Mouse (Mus musculus) stomach, embryonic 14.5 days (tissue): ENCODE results near the gene Ppia. TPM values are rescaled to one million over a fixed set of nuclear protein-coding genes. Genes with fewer than 3 reads are reported as not detected.
"Not testable (repeated sequence)": the region's sequence is repeated elsewhere in the genome, so short reads cannot be mapped to it uniquely, and the experiment has no call there.

Source experiments
- ATAC-seq: fragments of 200-750 bp; cut with Nextera tagmentation; 2 replicates; pipeline ENCODE4 v1.8.0; 2017; ENCODE audit warnings: low read depth, moderate TSS enrichment; ENCODE audit not compliant: insufficient number of reproducible peaks, insufficient read depth, low FRiP score
- H3K27ac ChIP-seq: fragments of 300-500 bp; sonication (generic); 2 replicates; pipeline ENCODE4 v1.5.1; 2014; ENCODE audit warnings: mild to moderate bottlenecking, low read length, moderate library complexity, mixed read lengths
- H3K27me3 ChIP-seq: fragments of 300-500 bp; sonication (generic); 2 replicates; pipeline ENCODE4 v1.6.1; 2014; ENCODE audit warnings: low read length, control low read depth, mixed read lengths; ENCODE audit not compliant: control insufficient read depth, insufficient read depth
- H3K36me3 ChIP-seq: fragments of 300-500 bp; sonication (generic); 2 replicates; pipeline ENCODE4 v1.6.1; 2014; ENCODE audit warnings: mild to moderate bottlenecking, control low read depth, low read length, moderate library complexity, mixed read lengths; ENCODE audit not compliant: control insufficient read depth, insufficient read depth
- H3K4me1 ChIP-seq: fragments of 300-500 bp; sonication (generic); 2 replicates; pipeline ENCODE4 v1.6.1; 2014; ENCODE audit warnings: low read length, control low read depth, mixed read lengths; ENCODE audit not compliant: control insufficient read depth, insufficient read depth
- H3K4me2 ChIP-seq: fragments of 300-500 bp; sonication (generic); replicated peaks from 2 replicates; pipeline ENCODE4 v1.6.1; 2014; ENCODE audit warnings: low read depth, low read length, control low read depth
- H3K4me3 ChIP-seq: fragments of 300-500 bp; sonication (generic); 2 replicates; pipeline ENCODE4 v1.5.1; 2014; ENCODE audit warnings: low read depth, low read length, control low read depth
- H3K9ac ChIP-seq: fragments of 300-500 bp; sonication (generic); replicated peaks from 2 replicates; pipeline ENCODE4 v1.6.1; 2014; ENCODE audit warnings: low read depth, mild to moderate bottlenecking, control low read depth, low read length, moderate library complexity, mixed read lengths
- H3K9me3 ChIP-seq: fragments of 300-500 bp; sonication (generic); 2 replicates; pipeline ENCODE4 v1.6.1; 2016; ENCODE audit warnings: low read depth, low read length, control low read depth; ENCODE audit not compliant: control insufficient read depth
- WGBS: fragments of 180-500 bp; shearing (Covaris S2); extraction: QIAGEN DNeasy Blood & Tissue Kit; methylation state at CpG from one replicate; pipeline ENCODE4 v1.1.7; 2014; 5-methylcytosine and 5-hydroxymethylcytosine counted together
- polyA plus RNA-seq: library from polyadenylated mRNA; unstranded; fragments of >200 nt; fragmentation: Nextera tagmentation; extraction: Ambion mirVana; gene quantifications from 2 replicates; pipeline ENCODE4 v1.2.1, GENCODE M21; 2014

Ppia gene
- 5,529 and 5,614 TPM in 2 replicates for polyA plus RNA-seq

- ATAC-seq, result peak; percentile 43
- no peaks in the 10 kb centered on the region for H3K9me3 ChIP-seq
- 6% methylated on average over 21 of the region's 21 CpGs for WGBS
- H3K27ac ChIP-seq, result peak within 1 kb of the TSS; percentile 98
- peak within 1 kb of the TSS; percentile 79 for H3K4me3 ChIP-seq
- peak within 1 kb of the TSS; percentile 99 for H3K4me2 ChIP-seq
- H3K9ac ChIP-seq, result peak within 1 kb of the TSS; percentile 90
- peaks cover 11% of the 10 kb centered on the region for H3K4me1 ChIP-seq
- H3K27me3 ChIP-seq, result no peaks in the 10 kb centered on the region
- peaks cover 23% of the 10 kb centered on the region for H3K36me3 ChIP-seq
These were observed at the start of gene Ppia for GRCm38 (mm10) chr11:6414751-6415550. Ppia (plus strand) TSS chr11:6415443.

- Histone ChIP-seq H3K27me3 (no peaks in the 10 kb centered on the region), H3K36me3 (no peaks in the 10 kb centered on the region), H3K4me3 (no peak overlapping the region), H3K9ac (no peak overlapping the region), H3K27ac (no peak overlapping the region), H3K4me1 (peaks cover 7% of the 10 kb centered on the region; the same call in 1 of the 2 replicates), H3K4me2 (no peak overlapping the region), H3K9me3 (no peaks in the 10 kb centered on the region)
- ATAC-seq, result no peak
- WGBS, result 20% methylated on average over 11 of the region's 11 CpGs
These were observed 49.4 kb upstream of the Ppia start for GRCm38 (mm10) chr11:6365885-6366284.

- Histone ChIP-seq H3K36me3 (no peaks in the 10 kb centered on the region), H3K4me2 (no peak overlapping the region), H3K27me3 (no peaks in the 10 kb centered on the region), H3K4me1 (peaks cover 7% of the 10 kb centered on the region; the same call in 1 of the 2 replicates), H3K4me3 (no peak overlapping the region), H3K27ac (no peak overlapping the region), H3K9me3 (no peaks in the 10 kb centered on the region), H3K9ac (no peak overlapping the region)
- 60% methylated on average over 6 of the region's 6 CpGs for WGBS
- ATAC-seq, result no peak
These were observed 48.8 kb upstream of the Ppia start for GRCm38 (mm10) chr11:6366434-6366833.

GRCm38 (mm10) chr11:6367156-6367555 lies 48.1 kb upstream of the Ppia start:
- no peaks in the 10 kb centered on the region for H3K27me3 ChIP-seq
- H3K9me3 ChIP-seq, result no peaks in the 10 kb centered on the region
- H3K27ac ChIP-seq, result no peak overlapping the region
- peaks cover 7% of the 10 kb centered on the region; the same call in 1 of the 2 replicates for H3K4me1 ChIP-seq
- ATAC-seq, result no peak
- H3K36me3 ChIP-seq, result no peaks in the 10 kb centered on the region
- H3K9ac ChIP-seq, result no peak overlapping the region
- 45% methylated on average over 4 of the region's 4 CpGs for WGBS
- no peak overlapping the region for H3K4me3 ChIP-seq
- no peak overlapping the region for H3K4me2 ChIP-seq

GRCm38 (mm10) chr11:6367986-6368385 lies 47.3 kb upstream of the Ppia start:
- H3K27me3 ChIP-seq, H3K27ac ChIP-seq, ATAC-seq, H3K4me3 ChIP-seq, H3K4me1 ChIP-seq, H3K36me3 ChIP-seq, H3K9ac ChIP-seq, H3K9me3 ChIP-seq, H3K4me2 ChIP-seq: not testable (repeated sequence)
- WGBS, result 81% methylated on average over 5 of the region's 5 CpGs

- 83% methylated on average over 11 of the region's 11 CpGs for WGBS
- no peaks in the 10 kb centered on the region for H3K27me3 ChIP-seq
- no peaks in the 10 kb centered on the region for H3K36me3 ChIP-seq
- ATAC-seq, result no peak
- no peak overlapping the region for H3K4me3 ChIP-seq
- no peak overlapping the region for H3K4me2 ChIP-seq
- H3K4me1 ChIP-seq, result no peaks in the 10 kb centered on the region
- H3K27ac ChIP-seq, result no peak overlapping the region
- H3K9ac ChIP-seq, result no peak overlapping the region
- H3K9me3 ChIP-seq, result no peaks in the 10 kb centered on the region
These were observed 43.7 kb upstream of the Ppia start for GRCm38 (mm10) chr11:6371376-6372155.

- Histone ChIP-seq H3K9ac (no peak overlapping the region), H3K27me3 (no peaks in the 10 kb centered on the region), H3K36me3 (no peaks in the 10 kb centered on the region), H3K4me1 (no peaks in the 10 kb centered on the region), H3K4me2 (no peak overlapping the region), H3K4me3 (no peak overlapping the region), H3K9me3 (no peaks in the 10 kb centered on the region), H3K27ac (no peak overlapping the region)
- no peak for ATAC-seq
- 91% methylated on average over 9 of the region's 9 CpGs for WGBS
These were observed 42.5 kb upstream of the Ppia start for GRCm38 (mm10) chr11:6372784-6373183.

- H3K4me3 ChIP-seq, result no peak overlapping the region
- no peak overlapping the region for H3K4me2 ChIP-seq
- ATAC-seq, result no peak
- H3K27me3 ChIP-seq, result no peaks in the 10 kb centered on the region
- no peak overlapping the region for H3K27ac ChIP-seq
- no peaks in the 10 kb centered on the region for H3K9me3 ChIP-seq
- H3K9ac ChIP-seq, result no peak overlapping the region
- 84% methylated on average over 6 of the region's 6 CpGs for WGBS
- no peaks in the 10 kb centered on the region for H3K36me3 ChIP-seq
- H3K4me1 ChIP-seq, result no peaks in the 10 kb centered on the region
These were observed 34.3 kb upstream of the Ppia start for GRCm38 (mm10) chr11:6380916-6381315.
